Mouse (Mus musculus): Measurements from ENCODE around the gene Sun2. TPM values are rescaled to one million over a fixed set of nuclear protein-coding genes. Genes with fewer than 3 reads are reported as not detected.

The Sun2 gene
- polyA plus RNA-seq, 1 experiment, result 49.2 TPM

GRCm38 (mm10) chr15:79689662-79690425 lies 52.5 kb downstream of the Sun2 start:
- H3K4me1 ChIP-seq (ENCODE audit: control insufficient read depth, insufficient read depth, insufficient read length, low read length), result peaks cover 22% of the 10 kb centered on the region
- H3K27ac ChIP-seq (replicated peaks; ENCODE audit: low read depth, low read length), result no peak overlapping the region
- H3K4me3 ChIP-seq (ENCODE audit: insufficient read depth, low read depth, low read length), result peak overlapping the region; percentile 44

GRCm38 (mm10) chr15:79688268-79688956 lies 53.9 kb downstream of the Sun2 start:
- H3K4me1 ChIP-seq (ENCODE audit: control insufficient read depth, insufficient read depth, insufficient read length, low read length), result peaks cover 29% of the 10 kb centered on the region
- H3K27ac ChIP-seq (replicated peaks; ENCODE audit: low read depth, low read length), result peak overlapping the region; percentile 95
- H3K4me3 ChIP-seq (ENCODE audit: insufficient read depth, low read depth, low read length), result peak overlapping the region; percentile 91

GRCm38 (mm10) chr15:79687646-79688267 lies 54.6 kb downstream of the Sun2 start, which contains the start of gene Josd1:
TSS of gene Josd1 (minus strand) at chr15:79687919.
- Histone ChIP-seq H3K4me3 (ENCODE audit: insufficient read depth, low read depth, low read length) (peak within 1 kb of the TSS; percentile 91), H3K27ac (replicated peaks; ENCODE audit: low read depth, low read length) (peak within 1 kb of the TSS; percentile 95), H3K4me1 (ENCODE audit: control insufficient read depth, insufficient read depth, insufficient read length, low read length) (peaks cover 33% of the 10 kb centered on the region)

- peaks cover 33% of the 10 kb centered on the region for H3K4me1 ChIP-seq (ENCODE audit: control insufficient read depth, insufficient read depth, insufficient read length, low read length)
- H3K4me3 ChIP-seq (ENCODE audit: insufficient read depth, low read depth, low read length), result peak overlapping the region; percentile 91
- H3K27ac ChIP-seq (replicated peaks; ENCODE audit: low read depth, low read length), result peak overlapping the region; percentile 91
Observed at GRCm38 (mm10) chr15:79687175-79687574, 55.2 kb downstream of the Sun2 start.

DNA sequence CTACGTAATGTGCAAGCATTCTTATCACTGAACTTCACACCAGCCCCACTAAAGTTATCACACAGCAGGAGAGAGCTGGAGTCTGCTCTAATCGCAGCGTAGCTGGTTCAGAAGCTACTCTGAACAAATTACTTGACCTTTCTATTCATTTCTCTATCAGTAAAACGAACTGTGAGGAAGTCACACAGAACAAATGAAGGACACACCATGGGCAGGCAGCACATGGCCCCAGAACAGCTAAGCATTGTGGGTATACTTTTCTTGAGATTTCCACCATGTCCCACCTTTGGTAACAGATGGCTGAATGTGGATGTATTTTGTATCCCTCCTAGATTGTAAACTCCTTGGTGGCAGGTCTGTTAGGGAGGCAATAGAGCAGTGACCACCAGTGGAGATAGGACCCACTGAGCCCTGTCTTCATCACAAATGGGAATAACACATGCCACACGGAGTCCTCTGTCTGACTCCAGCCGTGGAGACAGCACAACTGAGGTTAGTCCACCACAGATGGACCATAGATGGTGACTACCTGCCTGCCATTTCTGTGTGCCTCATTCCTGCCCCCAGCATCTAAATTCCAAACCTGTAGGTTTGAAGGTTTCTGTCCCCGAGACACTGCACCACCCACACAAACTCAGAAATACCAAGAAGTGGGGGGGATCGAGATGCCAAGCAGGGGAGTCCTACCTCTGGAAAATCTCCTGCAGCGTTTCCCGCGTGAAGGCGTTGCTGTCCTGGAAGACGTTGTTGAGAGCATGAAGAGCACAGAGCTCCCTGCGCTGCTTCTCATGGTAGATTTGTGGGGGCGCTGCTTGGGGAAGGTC lies 56.1 kb downstream of the Sun2 start:
- peak overlapping the region; percentile 32 for H3K27ac ChIP-seq (replicated peaks; ENCODE audit: low read depth, low read length)
- peak overlapping the region; percentile 91 for H3K4me3 ChIP-seq (ENCODE audit: insufficient read depth, low read depth, low read length)
- peaks cover 34% of the 10 kb centered on the region for H3K4me1 ChIP-seq (ENCODE audit: control insufficient read depth, insufficient read depth, insufficient read length, low read length)

DNA sequence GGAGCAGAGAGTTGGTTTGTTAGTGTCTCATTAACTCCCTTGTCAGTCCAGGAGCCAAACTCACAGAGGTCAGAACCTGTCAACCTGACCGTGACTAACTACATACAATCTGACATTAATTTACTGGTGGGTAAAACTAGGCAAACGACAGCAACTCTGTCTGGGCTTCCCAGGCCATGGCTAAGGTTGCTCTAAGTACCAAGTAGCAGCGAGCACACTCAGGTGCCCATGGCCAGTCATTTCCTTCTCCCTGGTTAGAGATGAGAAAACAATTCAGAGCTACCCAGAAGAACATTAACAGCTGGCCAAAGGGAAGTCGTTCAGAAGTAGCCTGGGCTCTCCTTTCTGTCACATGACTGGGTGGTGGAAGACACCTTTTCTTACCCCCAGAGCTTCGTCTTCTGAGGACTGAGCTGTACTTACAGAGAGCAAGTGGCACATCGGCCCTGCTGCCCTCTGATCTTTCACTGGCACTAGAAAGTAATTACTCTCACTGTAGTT lies 57.1 kb downstream of the Sun2 start:
- Histone ChIP-seq H3K4me3 (ENCODE audit: insufficient read depth, low read depth, low read length) (peak overlapping the region; percentile 91), H3K4me1 (ENCODE audit: control insufficient read depth, insufficient read depth, insufficient read length, low read length) (peaks cover 34% of the 10 kb centered on the region), H3K27ac (replicated peaks; ENCODE audit: low read depth, low read length) (peak overlapping the region; percentile 32; the same call in 1 of the 2 replicates)

DNA sequence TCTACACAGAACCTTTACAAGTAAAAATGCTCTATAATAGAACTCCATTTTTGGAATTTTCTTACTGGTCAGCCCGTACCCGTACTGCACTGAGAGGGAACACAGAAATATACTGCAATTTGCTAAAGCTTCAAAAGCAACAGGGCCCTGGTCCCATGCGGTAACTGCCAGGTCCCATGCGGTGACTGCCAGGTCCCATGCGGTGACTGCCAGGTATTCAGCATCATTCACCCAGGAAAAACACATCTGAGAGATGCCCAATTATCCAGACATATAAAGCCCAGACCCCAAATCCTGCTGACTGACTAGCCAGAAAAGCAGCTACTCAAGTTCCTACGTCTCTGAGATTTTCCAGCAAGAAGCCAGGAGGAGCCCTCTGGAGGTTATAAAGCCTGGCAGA lies 57.7 kb downstream of the Sun2 start:
- peaks cover 35% of the 10 kb centered on the region for H3K4me1 ChIP-seq (ENCODE audit: control insufficient read depth, insufficient read depth, insufficient read length, low read length)
- peak overlapping the region; percentile 32; the same call in 1 of the 2 replicates for H3K27ac ChIP-seq (replicated peaks; ENCODE audit: low read depth, low read length)
- peak overlapping the region; percentile 91 for H3K4me3 ChIP-seq (ENCODE audit: insufficient read depth, low read depth, low read length)

GRCm38 (mm10) chr15:79683707-79684465 lies 58.5 kb downstream of the Sun2 start:
- Histone ChIP-seq H3K4me3 (ENCODE audit: insufficient read depth, low read depth, low read length) (peak overlapping the region; percentile 91), H3K27ac (replicated peaks; ENCODE audit: low read depth, low read length) (peak overlapping the region; percentile 2; the same call in 1 of the 2 replicates), H3K4me1 (ENCODE audit: control insufficient read depth, insufficient read depth, insufficient read length, low read length) (peaks cover 36% of the 10 kb centered on the region)

- H3K4me1 ChIP-seq (ENCODE audit: control insufficient read depth, insufficient read depth, insufficient read length, low read length), result peaks cover 35% of the 10 kb centered on the region
- H3K27ac ChIP-seq (replicated peaks; ENCODE audit: low read depth, low read length), result no peak overlapping the region; the same call in 1 of the 2 replicates
- no peak overlapping the region for H3K4me3 ChIP-seq (ENCODE audit: insufficient read depth, low read depth, low read length)
Observed at GRCm38 (mm10) chr15:79683146-79683545, 59.2 kb downstream of the Sun2 start.

- Histone ChIP-seq H3K4me3 (ENCODE audit: insufficient read depth, low read depth, low read length) (no peak overlapping the region), H3K4me1 (ENCODE audit: control insufficient read depth, insufficient read depth, insufficient read length, low read length) (peaks cover 35% of the 10 kb centered on the region), H3K27ac (replicated peaks; ENCODE audit: low read depth, low read length) (no peak overlapping the region)
Observed at GRCm38 (mm10) chr15:79681973-79682372, 60.4 kb downstream of the Sun2 start.

GRCm38 (mm10) chr15:79677936-79678335 lies 64.4 kb downstream of the Sun2 start:
- Histone ChIP-seq H3K27ac (replicated peaks; ENCODE audit: low read depth, low read length) (no peak overlapping the region), H3K4me1 (ENCODE audit: control insufficient read depth, insufficient read depth, insufficient read length, low read length) (peaks cover 7% of the 10 kb centered on the region; the same call in 1 of the 2 replicates), H3K4me3 (ENCODE audit: insufficient read depth, low read depth, low read length) (no peak overlapping the region)
